Mouse (Mus musculus): ENCODE results near the gene Gm2115.

GRCm38 (mm10) chr7:84486485-84486884 lies 42.3 kb upstream of the Gm2115 start:
- TF ChIP-seq MAFK (IDR thresholded peaks at IDR 0.05; ENCODE audit: insufficient read depth, low read depth, low read length) = no peak
- no peak for TF ChIP-seq CHD2 (IDR thresholded peaks at IDR 0.05; ENCODE audit: low read depth, low read length)

Measured in ES-E14 (cell line).